In the genomic region with DNA sequence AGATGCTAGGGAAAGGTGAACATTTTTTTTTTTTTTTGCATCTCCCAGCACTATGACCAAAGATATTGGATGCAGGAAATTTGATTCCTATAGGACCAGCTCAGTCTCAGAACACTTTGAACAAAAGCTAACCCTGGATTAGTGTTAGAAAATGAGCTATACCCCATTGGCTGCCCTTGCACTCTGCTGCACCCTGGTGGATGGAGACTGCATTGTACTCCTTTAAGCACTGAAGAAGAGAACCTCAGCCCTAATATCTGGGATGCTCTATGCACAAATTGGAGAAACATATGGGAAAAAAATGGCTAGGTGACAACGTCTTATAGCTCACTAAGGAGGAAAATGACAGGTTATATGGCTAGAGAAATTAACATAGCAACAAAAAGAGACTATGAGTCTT, we compare ENCODE assay signal across 9 mouse cellular contexts.
DNase-seq lines count a peak whose midpoint lies in the region; ATAC-seq and TF ChIP-seq lines count a peak whose summit lies in the region.
"Had no signal": no experiment of that assay in that cellular context is flagged by ENCODE, and none has a peak within 500 bp of the region (broad histone marks: within the 10 kb centered on the region; RNA-seq: fewer than 3 reads in every experiment).

No protein-coding gene starts in this region.

- no peaks in the 10 kb centered on the region for H3K36me3 ChIP-seq in liver, embryonic 11.5 days (ENCODE audit: control insufficient read depth, insufficient read depth, low read length)
- H3K36me3 ChIP-seq in lung, embryonic 14.5 days (ENCODE audit: insufficient read depth) = no peaks in the 10 kb centered on the region
- H3K36me3 ChIP-seq in forebrain, embryonic 10.5 days (replicated peaks) = no peaks in the 10 kb centered on the region

- H3K9ac ChIP-seq in liver, embryonic 11.5 days (ENCODE audit: low read depth, low read length) = no peak overlapping the region
- no peak overlapping the region for H3K9ac ChIP-seq in lung, embryonic 14.5 days

- no peaks in the 10 kb centered on the region for H3K27me3 ChIP-seq in liver, embryonic 11.5 days (replicated peaks; ENCODE audit: control insufficient read depth, insufficient read depth, low read length)
- H3K27me3 ChIP-seq in lung, embryonic 14.5 days (ENCODE audit: insufficient read depth, low read length) = no peaks in the 10 kb centered on the region
- no peaks in the 10 kb centered on the region for H3K27me3 ChIP-seq in forebrain, embryonic 10.5 days (ENCODE audit: poor library complexity, severe bottlenecking)

- peak; percentile 3 to 9 for DNase-seq in cerebellum, adult 18-20 months
- no peak for DNase-seq in cerebellum, adult 9-10 months
- DNase-seq in liver = peak; percentile 18
- no peak for DNase-seq in liver, embryonic 11.5 days (ENCODE audit: low spot score)
- peak; percentile 58 for DNase-seq in lung, embryonic 14.5 days
- no peak for DNase-seq in layer of hippocampus, postnatal 14 days (ENCODE audit: low spot score in 2 of 2)
- DNase-seq in forebrain, embryonic 10.5 days (ENCODE audit: extremely low spot score, low spot score) = no peak

- peak; percentile 44 for TF ChIP-seq CTCF in bone marrow, adult 2 months (IDR thresholded peaks at IDR 0.05; ENCODE audit: control insufficient read depth, insufficient read depth, low read length)
- peak; percentile 65 for TF ChIP-seq CTCF in lung, embryonic 14.5 days (IDR thresholded peaks at IDR 0.05; ENCODE audit: low read depth)

- WGBS in liver, embryonic 11.5 days = 30% methylated on average over 1 of the region's 1 CpGs
- 25% methylated on average over 1 of the region's 1 CpGs for WGBS in bone marrow, adult 2 months
- WGBS in lung, embryonic 14.5 days = 31% methylated on average over 1 of the region's 1 CpGs
- 38% methylated on average over 1 of the region's 1 CpGs for WGBS in forebrain, embryonic 10.5 days

- no peak for TF ChIP-seq POLR2A in bone marrow, adult 2 months (IDR thresholded peaks at IDR 0.05; ENCODE audit: borderline replicate concordance, control insufficient read depth, low read depth, low read length)

- H3K4me1 ChIP-seq in liver, embryonic 11.5 days (replicated peaks; ENCODE audit: control insufficient read depth, insufficient read depth, low read length) = no peaks in the 10 kb centered on the region
- no peaks in the 10 kb centered on the region for H3K4me1 ChIP-seq in bone marrow, adult 2 months (ENCODE audit: control insufficient read depth, insufficient read depth, low read length)
- H3K4me1 ChIP-seq in lung, embryonic 14.5 days (ENCODE audit: insufficient read depth) = no peaks in the 10 kb centered on the region
- H3K4me1 ChIP-seq in forebrain, embryonic 10.5 days = no peaks in the 10 kb centered on the region

- H3K4me2 ChIP-seq in liver, embryonic 11.5 days = no peak overlapping the region
- no peak overlapping the region for H3K4me2 ChIP-seq in lung, embryonic 14.5 days

- no peak overlapping the region for H3K4me3 ChIP-seq in liver, embryonic 11.5 days (ENCODE audit: low read depth, low read length)
- no peak overlapping the region for H3K4me3 ChIP-seq in bone marrow, adult 2 months (replicated peaks; ENCODE audit: control insufficient read depth, low read depth, low read length)
- H3K4me3 ChIP-seq in lung, embryonic 14.5 days (ENCODE audit: low read depth, low read length) = no peak overlapping the region
- no peak overlapping the region for H3K4me3 ChIP-seq in forebrain, embryonic 10.5 days

- no peaks in the 10 kb centered on the region for H3K9me3 ChIP-seq in liver, embryonic 11.5 days (ENCODE audit: control insufficient read depth, low read length)
- no peaks in the 10 kb centered on the region for H3K9me3 ChIP-seq in lung, embryonic 14.5 days (ENCODE audit: low read depth, low read length)
- no peaks in the 10 kb centered on the region for H3K9me3 ChIP-seq in forebrain, embryonic 10.5 days

- ATAC-seq in liver, embryonic 11.5 days (replicated peaks; ENCODE audit: low FRiP score) = no peak
- ATAC-seq in lung, embryonic 14.5 days (ENCODE audit: insufficient read depth) = no peak

- no peak overlapping the region for H3K27ac ChIP-seq in liver, embryonic 11.5 days (ENCODE audit: low read depth, low read length)
- no peak overlapping the region for H3K27ac ChIP-seq in bone marrow, adult 2 months (ENCODE audit: control insufficient read depth, insufficient read depth, low read depth, low read length, poor library complexity)
- H3K27ac ChIP-seq in lung, embryonic 14.5 days (ENCODE audit: low read depth) = no peak overlapping the region
- no peak overlapping the region for H3K27ac ChIP-seq in forebrain, embryonic 10.5 days
- H3K27ac ChIP-seq: macrophage had no signal

Comparison
In these comparisons a context has a peak if more than half of its experiments do, and no peak if none do; other contexts are left out.
1. DNase-seq: peak in cerebellum, adult 18-20 months (2 of 2), liver (single experiment) and lung, embryonic 14.5 days (single experiment); none in cerebellum, adult 9-10 months (single experiment), liver, embryonic 11.5 days (single experiment), layer of hippocampus, postnatal 14 days (0 of 2) and forebrain, embryonic 10.5 days (single experiment).